Mouse (Mus musculus) bone marrow, adult 2 months (tissue): ENCODE data around the gene Parp14. TPM values are rescaled to one million over a fixed set of nuclear protein-coding genes. Genes with fewer than 3 reads are reported as not detected.

Experiments
- H3K27ac ChIP-seq: fragments of 200-500 bp; 2 replicates; pipeline ENCODE4 v1.5.1; 2012; ENCODE audit warnings: low read depth, mild to moderate bottlenecking, control low read depth, inconsistent platforms, low read length; ENCODE audit not compliant: control insufficient read depth, poor library complexity, insufficient read depth
- H3K4me1 ChIP-seq: fragments of 200-500 bp; 2 replicates; pipeline ENCODE4 v1.6.1; 2011; ENCODE audit warnings: low read length; ENCODE audit not compliant: control insufficient read depth, insufficient read depth
- H3K4me3 ChIP-seq: fragments of 200-500 bp; replicated peaks from 2 replicates; pipeline ENCODE3; 2011; ENCODE audit warnings: mild to moderate bottlenecking, low read depth, low read length, control low read depth; ENCODE audit not compliant: control insufficient read depth
- CTCF ChIP-seq: fragments of 200-500 bp; IDR thresholded peaks from 2 replicates; pipeline ENCODE4 v1.5.1; 2011; ENCODE audit warnings: low read length, control low read depth; ENCODE audit not compliant: control insufficient read depth, insufficient read depth
- POLR2A ChIP-seq: fragments of 200-500 bp; IDR thresholded peaks from 2 replicates; pipeline ENCODE4 v1.6.1; 2011; ENCODE audit warnings: low read depth, mild to moderate bottlenecking, control low read depth, low read length, borderline replicate concordance; ENCODE audit not compliant: control insufficient read depth
- WGBS: fragments of 180-500 bp; shearing (Covaris S2); methylation state at CpG from one replicate; pipeline ENCODE4 v1.1.7; 2018; 5-methylcytosine and 5-hydroxymethylcytosine counted together
- polyA plus RNA-seq: library from polyadenylated mRNA; stranded (reverse); fragments of >200 nt; gene quantifications from 2 replicates; pipeline ENCODE4 v1.2.4, GENCODE M21; 2011; ENCODE audit warnings: low replicate concordance; ENCODE audit not compliant: missing spikeins, insufficient read depth, insufficient read length

The Parp14 gene
- polyA plus RNA-seq, 1 experiment = 17.2 TPM

DNA sequence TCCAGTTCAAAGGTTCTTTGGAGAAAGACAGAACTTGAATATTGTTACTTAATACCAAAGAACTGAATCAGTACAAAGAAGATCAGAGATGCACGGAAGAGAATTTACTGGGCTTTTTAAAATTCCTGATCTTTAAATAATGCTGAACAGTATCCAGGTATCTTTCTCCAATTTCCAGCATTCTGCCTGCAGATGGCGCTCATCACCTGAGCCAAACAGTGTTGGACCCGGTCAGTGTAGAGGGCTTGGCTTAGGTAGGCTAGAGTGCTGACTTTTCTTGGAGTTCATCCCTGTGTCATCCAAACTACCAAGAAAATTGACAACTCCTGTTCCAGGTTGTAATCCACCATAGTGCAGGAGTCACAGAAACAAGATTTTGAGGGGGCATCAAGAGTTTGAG, 3.1 kb upstream of the Parp14 start:
- TF ChIP-seq CTCF (peak; percentile 88), POLR2A (no peak)
- no peak overlapping the region for H3K27ac ChIP-seq
- 9% methylated on average over 3 of the region's 3 CpGs for WGBS
- no peak overlapping the region for H3K4me3 ChIP-seq
- no peaks in the 10 kb centered on the region for H3K4me1 ChIP-seq

DNA sequence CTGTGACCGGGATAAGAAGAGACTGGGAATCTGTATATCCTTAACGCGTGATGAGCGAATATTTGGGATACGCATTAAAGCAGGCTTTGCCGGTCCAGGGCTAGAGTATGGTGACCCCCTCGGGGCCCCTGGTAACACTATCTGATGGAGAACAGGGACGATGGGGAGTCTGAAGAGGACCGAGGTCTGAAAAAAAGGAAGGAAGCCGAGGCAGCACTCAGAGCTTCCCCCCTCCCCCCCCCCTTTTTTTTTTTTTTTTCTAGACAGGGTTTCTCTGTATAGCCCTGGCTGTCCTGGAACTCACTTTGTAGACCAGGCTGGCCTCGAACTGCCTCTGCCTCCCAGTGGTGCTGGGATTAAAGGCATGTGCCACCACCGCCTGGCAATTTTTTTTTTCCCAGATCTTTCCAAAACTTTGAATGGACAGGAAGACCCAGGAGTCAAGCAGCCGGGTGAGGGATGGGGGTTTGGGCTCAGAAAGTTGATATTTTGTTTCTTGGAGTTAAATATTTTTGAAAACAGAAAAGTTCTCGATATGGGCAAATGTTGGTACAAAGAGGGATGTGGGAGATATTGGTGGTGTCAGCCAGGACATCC, 1.2 kb upstream of the Parp14 start:
- TF ChIP-seq CTCF = no peak
- no peak for TF ChIP-seq POLR2A
- H3K27ac ChIP-seq = no peak overlapping the region
- WGBS = 12% methylated on average over 14 of the region's 14 CpGs
- peak overlapping the region; percentile 95 for H3K4me3 ChIP-seq
- H3K4me1 ChIP-seq = no peaks in the 10 kb centered on the region

DNA sequence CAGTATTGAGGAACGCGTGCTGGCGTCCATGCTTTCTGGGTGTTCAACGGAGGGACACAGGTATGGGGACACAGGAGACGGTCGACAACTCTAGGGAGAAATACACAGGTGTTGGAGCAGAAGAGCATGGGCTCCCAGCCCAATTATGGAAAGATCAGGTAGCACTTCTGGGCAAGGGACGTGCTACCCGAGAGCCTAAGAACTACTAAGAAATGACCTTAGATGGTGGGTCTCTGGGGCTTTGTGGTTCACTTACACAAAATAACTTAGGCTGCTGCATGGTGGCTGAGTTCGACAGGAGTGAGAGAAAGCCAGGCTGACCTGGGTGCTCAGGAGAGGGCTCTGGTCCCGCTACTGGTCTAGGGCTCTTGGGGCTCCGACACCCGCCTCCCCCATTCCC, 554 bp upstream of the Parp14 start:
- Histone ChIP-seq H3K27ac (peak overlapping the region; percentile 78; the same call in 1 of the 2 replicates), H3K4me1 (no peaks in the 10 kb centered on the region), H3K4me3 (peak overlapping the region; percentile 95)
- TF ChIP-seq POLR2A (no peak), CTCF (no peak)
- 7% methylated on average over 12 of the region's 12 CpGs for WGBS

DNA sequence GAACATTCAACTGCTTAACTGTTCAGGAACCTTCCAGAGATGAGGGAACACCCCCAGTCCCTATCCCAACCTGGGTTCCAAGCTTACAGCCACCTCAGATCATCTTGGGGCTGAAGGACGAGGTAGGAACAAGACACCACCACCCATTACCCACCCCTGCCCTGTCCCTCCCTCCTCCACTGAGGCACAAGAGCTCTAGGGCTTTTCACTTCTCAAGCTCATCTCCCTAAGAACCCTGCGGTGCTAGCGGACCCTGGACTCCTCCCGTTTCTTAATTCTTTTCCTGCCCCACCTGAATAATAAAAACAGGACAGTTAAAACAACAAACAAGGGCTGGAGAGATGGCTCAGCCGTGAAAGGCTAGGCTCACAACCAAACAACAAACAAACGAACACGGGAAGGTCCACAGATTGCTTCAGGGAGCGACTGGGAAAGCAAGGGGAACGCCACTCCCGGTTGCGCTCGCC, 730 bp downstream of the Parp14 start:
- peak overlapping the region; percentile 95 for H3K4me3 ChIP-seq
- TF ChIP-seq CTCF (no peak), POLR2A (no peak)
- H3K4me1 ChIP-seq = no peaks in the 10 kb centered on the region
- under 1% methylated on average over 12 of the region's 12 CpGs for WGBS
- peak overlapping the region; percentile 78 for H3K27ac ChIP-seq

DNA sequence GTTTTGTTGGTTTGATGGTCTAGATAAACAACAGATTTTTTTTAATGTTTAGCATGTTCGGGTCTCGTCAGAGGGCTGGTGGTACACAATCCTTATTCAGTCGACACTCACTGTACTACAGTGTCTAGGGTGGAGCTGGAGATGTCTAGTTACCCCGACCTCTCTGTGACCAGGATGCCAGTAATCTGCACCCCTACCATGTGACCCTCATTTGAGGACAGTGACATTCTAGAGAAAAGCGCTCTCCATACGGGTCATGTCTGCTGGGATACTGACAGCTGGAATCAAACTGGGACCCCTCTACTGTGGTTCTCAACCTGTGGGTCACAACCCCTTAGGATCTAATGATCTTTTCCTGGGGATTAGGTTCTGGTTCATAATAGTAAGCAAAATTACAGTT, 1.7 kb downstream of the Parp14 start:
- TF ChIP-seq POLR2A = no peak
- TF ChIP-seq CTCF = no peak
- peak overlapping the region; percentile 13 for H3K4me3 ChIP-seq
- no peaks in the 10 kb centered on the region for H3K4me1 ChIP-seq
- no peak overlapping the region for H3K27ac ChIP-seq
- 19% methylated on average over 6 of the region's 6 CpGs for WGBS

DNA sequence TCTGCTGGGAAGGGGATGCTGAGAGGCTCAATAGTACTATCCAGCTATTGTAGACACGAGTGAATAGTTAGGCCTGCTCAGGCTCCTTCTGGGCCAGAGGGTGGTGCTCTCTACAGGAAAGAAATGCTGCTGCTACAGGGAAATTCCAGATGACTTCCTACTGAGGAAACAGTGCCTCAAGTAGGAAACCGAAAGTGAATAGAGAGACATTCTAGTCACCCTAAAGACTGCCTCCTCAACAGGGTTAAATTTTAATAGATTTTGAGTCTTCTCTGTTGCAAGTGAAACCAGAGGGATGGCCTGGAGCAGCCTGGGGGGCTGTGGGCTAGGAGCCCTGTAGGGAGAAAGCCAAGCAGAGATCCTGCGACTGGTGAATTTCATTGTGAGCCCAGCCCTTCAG, 2.2 kb downstream of the Parp14 start:
- no peak for TF ChIP-seq CTCF
- TF ChIP-seq POLR2A = no peak
- no peak overlapping the region for H3K27ac ChIP-seq
- no peaks in the 10 kb centered on the region for H3K4me1 ChIP-seq
- 2% methylated on average over 3 of the region's 3 CpGs for WGBS
- peak overlapping the region; percentile 1 for H3K4me3 ChIP-seq

DNA sequence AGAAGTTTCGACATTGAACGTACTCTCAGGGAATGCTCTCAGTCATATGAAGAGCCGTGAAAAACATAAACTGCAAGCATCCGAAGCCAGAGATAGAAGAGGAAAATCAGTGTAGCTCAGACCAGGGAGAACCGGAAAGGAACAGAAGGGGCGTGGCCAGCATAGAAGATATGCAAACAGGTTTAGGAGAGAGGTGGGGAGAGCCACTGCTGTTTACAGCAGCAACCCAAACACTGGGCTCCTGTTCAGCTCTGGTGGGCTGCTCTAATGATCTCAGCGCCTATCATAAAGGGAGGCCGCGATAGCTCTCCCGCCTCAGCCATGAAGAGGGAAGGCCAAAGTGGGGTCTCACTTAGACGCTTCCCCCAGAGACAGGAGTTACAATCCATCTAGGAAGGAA, 3.6 kb downstream of the Parp14 start:
- H3K4me3 ChIP-seq = no peak overlapping the region
- no peak overlapping the region for H3K27ac ChIP-seq
- 82% methylated on average over 11 of the region's 11 CpGs for WGBS
- no peaks in the 10 kb centered on the region for H3K4me1 ChIP-seq
- no peak for TF ChIP-seq POLR2A
- no peak for TF ChIP-seq CTCF

DNA sequence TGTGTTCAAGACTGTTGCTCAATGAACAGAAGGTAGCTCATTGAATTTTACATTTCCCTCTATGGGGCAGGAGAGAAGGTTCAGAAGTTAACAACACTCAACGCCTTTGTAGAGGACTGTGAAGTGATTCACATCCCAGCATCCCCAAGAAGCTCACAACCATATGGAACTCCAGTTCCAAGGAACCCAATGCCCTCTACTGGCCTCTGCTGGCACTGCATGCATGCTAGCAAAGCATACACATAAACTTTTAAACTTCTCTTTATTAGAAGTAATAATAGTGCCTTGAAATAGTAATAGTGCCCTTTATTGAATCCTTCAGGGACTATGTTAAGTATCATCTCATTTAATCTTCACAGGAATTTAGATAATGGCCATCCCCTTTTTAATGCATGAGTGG, 9.3 kb downstream of the Parp14 start:
- TF ChIP-seq CTCF (peak; percentile 48; the same call in 1 of the 2 replicates), POLR2A (no peak)
- H3K4me3 ChIP-seq = no peak overlapping the region
- H3K4me1 ChIP-seq = no peaks in the 10 kb centered on the region
- 85% methylated on average over 1 of the region's 1 CpGs for WGBS
- no peak overlapping the region for H3K27ac ChIP-seq

DNA sequence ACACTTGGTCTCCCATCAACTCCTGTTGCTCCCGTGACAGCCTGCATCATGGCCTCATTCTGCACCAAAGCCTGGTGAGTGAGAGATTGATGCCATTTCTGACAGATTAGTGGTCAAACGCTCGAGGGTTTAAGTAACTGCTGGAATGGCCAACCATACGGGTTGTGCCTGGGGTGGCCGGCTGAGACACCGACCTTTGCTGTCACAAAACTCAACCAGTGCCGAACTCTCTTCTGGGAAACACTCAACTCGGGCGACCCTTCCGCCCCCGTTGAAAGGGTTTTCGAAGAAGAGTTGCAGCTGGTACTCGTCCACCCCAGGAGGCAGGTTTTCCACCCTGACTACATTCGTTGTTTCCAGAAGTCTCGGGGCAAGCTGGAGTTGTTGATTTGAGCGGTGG, 11.1 kb downstream of the Parp14 start:
- TF ChIP-seq CTCF (no peak), POLR2A (no peak)
- Histone ChIP-seq H3K4me1 (no peaks in the 10 kb centered on the region), H3K4me3 (no peak overlapping the region), H3K27ac (no peak overlapping the region)
- WGBS = 93% methylated on average over 16 of the region's 16 CpGs
